Mouse (Mus musculus) brain, embryonic 14.5 days (tissue): ENCODE measurements around the gene Nfia.

ENCODE experiments used
- CTCF ChIP-seq: fragments of 200-500 bp; IDR thresholded peaks from 2 replicates; pipeline ENCODE4 v1.5.1; 2012; ENCODE audit warnings: inconsistent platforms, mild to moderate bottlenecking, moderate library complexity, borderline replicate concordance; ENCODE audit not compliant: insufficient read depth, insufficient read length; ENCODE audit errors: extremely low read depth
- POLR2A ChIP-seq: fragments of 200-500 bp; IDR thresholded peaks from 2 replicates; pipeline ENCODE4 v1.6.1; 2012; ENCODE audit warnings: mild to moderate bottlenecking, inconsistent platforms, borderline replicate concordance; ENCODE audit not compliant: poor library complexity, insufficient read depth, insufficient read length, severe bottlenecking; ENCODE audit errors: extremely low read depth

- TF ChIP-seq CTCF (no peak), POLR2A (no peak)
Observed at GRCm38 (mm10) chr4:98091368-98091827, 318.9 kb downstream of the Nfia start.
